Mouse (Mus musculus): ENCODE data around the gene Ahdc1. TPM values are rescaled to one million over a fixed set of nuclear protein-coding genes. Genes with fewer than 3 reads are reported as not detected.

Gene Ahdc1
- total RNA-seq, 2 experiments from 2014 or later: 2.9 TPM; not detected in 1

DNA sequence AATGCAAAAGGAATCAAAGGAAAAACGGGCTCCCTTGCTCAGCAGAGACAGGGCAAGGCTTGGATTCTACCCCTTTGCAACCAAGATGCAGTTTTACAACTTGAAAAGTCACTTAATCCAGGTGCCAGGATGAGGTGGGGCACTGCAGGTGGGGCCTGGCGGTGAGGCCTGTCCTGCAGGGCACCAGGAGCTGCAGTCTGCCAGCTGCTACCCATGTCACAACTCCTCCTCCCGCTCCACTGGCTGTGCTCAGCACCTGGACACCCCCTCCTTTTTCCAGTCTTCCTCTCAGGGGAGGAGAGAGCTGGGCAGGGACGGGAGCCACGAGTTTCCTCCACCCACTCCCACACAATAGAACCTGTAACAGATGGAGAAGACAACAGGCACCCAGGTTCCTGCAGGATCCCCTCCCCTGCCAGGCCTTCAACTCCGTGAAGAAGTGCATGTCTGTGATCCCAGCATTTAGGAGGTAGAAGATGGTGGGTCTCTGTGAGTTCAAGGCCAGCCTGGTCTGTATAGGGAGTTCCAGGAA lies 102.4 kb downstream of the Ahdc1 start:
- no peak for ATAC-seq (replicated peaks; ENCODE audit: low FRiP score, poor library complexity, severe bottlenecking)

DNA sequence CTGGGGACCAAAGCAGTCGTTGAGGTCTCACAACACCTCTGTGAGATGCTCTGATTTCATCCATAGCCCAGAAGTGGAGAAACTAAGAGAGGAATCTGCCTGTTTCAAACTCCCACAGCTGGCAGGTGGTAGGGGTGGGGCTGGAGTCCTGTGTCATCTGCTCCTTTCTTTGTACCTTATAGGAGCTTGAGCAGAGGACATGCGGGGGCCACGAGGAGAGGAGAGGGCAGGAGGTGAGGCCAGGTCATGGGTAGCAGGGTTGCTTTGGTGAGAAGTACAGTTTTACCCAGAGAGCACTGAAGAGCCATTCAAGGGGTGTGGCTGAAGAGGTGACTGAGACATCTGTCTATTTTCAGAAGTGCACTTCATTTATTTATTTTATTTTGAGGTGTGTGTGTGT lies 103.7 kb downstream of the Ahdc1 start:
- no peak for ATAC-seq (replicated peaks; ENCODE audit: low FRiP score, poor library complexity, severe bottlenecking)

DNA sequence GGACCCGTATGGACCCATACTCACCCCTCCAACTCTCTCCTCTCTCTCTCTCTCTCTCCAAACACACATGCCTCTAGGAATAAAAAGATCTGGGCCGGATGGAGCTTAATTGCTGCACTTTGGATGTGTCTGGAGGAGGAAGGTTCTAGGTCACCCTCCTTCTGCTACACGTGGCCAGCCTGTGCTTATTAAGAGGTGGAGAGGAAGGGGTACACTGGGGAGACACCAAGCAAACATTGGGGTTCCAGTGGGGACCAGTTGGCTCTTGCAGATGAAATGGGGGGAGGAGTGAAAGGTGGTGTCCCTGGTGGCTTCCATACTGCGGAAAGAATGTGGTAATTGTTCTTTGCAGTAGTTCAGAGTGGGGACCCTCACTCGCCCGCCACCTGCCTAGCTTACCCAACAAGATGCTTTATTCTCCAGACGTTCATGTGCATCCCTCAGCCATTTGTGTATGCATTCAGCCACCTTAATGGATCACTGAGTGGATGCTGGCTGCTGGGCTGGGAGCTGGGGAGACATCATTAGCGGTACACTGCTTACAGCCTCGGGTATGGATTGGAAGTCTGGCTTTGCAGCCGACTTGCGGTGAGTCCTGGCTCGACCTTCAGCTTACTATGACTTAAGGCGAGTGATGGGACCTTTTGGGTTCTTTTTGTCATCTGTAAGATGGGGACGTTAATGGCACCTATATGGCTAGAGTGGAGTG lies 104.8 kb downstream of the Ahdc1 start:
- no peak for ATAC-seq (replicated peaks; ENCODE audit: low FRiP score, poor library complexity, severe bottlenecking)

DNA sequence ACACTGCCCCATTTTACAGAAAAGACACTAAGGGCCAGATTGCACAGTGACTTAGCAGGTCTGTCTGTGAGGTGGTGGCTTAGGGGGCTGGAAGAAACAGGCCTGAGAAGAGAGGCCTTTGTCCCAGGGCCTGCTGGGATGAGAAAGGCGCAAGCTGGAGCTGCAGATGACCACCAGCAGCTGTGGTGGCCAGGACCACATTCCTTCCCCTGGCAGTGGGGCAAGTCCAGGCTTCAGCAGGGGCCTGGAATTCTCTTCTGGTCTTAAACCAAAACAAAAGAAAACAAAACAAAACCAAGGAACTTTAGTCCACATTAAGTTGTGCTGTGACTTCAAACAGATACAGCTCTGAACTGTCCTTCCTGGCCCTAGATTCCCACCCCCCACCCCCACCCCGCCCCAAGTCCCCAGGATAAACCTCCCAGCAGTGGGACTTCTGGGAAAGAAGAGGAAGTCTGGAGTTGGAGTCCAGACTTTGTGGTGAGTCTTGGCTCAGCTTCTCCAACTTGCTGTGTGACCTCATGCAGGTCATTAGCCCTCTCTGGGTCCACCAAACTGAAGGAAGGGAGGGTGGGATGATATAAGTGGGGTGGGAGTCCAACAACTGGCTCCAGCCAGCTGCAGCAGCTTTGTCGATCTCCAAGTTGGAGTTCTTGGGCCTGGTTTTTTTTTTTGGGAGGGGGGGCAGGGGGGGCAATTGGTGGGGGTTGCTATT lies 105.9 kb downstream of the Ahdc1 start:
- no peak for ATAC-seq (replicated peaks; ENCODE audit: low FRiP score, poor library complexity, severe bottlenecking)

DNA sequence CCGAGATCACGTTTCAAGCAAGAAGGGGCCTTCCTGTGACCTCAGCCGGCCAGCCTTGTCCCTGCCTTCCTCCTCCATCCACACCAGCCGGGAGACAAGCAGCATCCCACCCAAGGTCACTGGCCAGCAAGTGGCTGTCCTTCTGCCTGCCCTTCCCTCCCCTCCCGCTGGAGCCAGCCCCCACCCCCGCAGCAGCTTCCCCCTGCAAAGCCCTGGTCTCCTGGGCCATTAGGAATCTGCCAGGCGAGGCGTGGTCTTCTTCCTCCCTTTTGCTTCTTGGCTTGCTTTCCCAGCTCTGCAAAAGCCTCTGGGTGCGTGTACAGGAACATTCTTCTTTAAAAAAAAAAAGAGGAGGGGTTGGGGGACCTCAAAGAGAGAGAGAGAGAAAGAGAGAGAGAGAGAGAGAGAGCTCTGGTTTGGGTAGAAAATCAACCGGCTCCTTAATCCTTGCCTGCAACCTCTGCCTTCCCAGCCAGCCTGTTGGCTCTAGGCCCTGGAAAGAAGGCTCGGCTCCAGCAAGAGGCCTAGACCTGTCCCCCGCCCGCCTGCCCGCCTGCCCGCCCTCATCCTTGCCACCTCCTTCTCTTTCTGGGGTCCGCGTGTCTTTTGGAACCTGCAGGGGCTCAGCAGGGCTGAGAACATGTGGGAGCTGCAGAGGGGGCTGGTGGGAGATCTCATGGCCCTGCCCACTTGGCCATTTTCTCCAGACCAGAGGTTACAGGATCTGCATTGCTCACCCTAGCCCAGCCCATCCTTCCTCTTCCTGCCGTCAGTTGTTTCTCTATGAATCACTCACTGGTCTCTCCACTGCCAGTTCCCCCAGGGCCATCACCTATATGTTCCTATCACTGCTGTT lies 106.7 kb downstream of the Ahdc1 start:
- ATAC-seq (replicated peaks; ENCODE audit: low FRiP score, poor library complexity, severe bottlenecking): no peak

DNA sequence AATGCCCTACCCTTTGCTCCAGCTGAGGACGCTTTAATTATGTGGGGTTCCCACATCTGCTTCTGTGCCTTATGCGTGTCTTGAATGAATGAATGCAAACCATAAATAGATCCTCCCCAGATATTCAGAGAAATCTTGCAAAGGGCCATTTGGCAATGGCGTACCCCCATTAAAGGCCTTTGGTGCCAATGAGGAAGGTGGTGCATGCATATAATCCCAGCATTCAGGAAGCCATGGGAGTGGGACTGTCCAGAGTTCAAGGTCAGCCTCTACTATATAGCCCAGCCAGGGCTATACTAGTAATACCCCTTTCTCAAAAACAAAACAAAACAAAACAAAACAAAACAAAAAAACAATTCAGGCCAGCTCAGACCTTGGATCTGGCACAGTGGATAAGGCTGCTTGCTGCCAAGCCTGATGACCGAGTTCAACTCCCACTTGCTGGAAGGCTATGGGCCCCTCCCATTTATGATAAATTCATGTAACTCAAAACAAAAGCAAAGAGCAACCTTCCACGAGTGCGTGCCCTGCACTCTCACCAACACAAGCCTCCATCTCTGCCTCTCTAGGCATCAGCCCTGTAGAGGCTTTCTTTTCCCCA lies 107.8 kb downstream of the Ahdc1 start:
- ATAC-seq (replicated peaks; ENCODE audit: low FRiP score, poor library complexity, severe bottlenecking): no peak

DNA sequence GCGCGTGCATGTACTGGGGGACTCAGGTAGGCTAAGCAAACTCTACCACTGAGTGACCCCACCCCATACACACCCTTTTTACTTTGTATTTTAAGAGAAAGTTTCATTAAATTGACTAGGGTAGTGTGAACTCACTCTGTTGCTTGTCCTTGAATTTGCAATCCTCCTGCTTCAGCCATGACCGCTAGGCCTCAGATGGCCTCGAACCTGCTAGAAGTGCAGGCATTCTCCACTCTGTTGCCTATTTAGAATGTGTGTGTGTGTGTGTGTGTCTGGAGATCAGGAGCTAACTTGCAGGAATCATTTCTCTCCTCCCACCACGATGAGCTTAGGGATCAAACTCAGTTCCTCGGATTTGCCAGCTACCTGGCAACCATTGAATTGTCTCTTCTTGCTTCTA lies 108.5 kb downstream of the Ahdc1 start:
- no peak for ATAC-seq (replicated peaks; ENCODE audit: low FRiP score, poor library complexity, severe bottlenecking)

DNA sequence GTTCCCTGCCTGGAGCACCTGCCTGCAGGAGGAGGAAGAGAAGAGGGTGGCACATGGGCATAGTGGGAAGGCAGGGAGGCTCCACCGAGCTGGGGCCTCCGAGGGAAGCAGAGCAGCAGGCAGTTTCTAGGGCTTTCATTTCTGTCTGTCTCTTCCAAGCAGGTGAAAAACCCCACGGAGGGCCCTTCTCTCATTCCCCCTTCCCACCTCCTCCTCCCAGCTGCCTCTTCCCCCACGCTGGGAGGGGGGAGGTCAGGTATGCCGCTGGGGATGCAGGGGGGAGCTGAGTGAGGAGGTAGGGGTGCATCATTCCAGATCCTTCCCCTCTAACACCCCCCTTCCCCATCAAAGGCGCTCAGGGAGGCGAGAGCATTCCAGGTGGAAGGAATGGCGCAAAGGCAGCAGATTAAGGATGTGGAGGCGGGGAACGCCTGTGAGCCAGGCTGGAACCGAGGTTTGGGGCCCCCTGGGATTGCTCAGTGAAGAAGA lies 109.8 kb downstream of the Ahdc1 start:
- no peak for ATAC-seq (replicated peaks; ENCODE audit: low FRiP score, poor library complexity, severe bottlenecking)

DNA sequence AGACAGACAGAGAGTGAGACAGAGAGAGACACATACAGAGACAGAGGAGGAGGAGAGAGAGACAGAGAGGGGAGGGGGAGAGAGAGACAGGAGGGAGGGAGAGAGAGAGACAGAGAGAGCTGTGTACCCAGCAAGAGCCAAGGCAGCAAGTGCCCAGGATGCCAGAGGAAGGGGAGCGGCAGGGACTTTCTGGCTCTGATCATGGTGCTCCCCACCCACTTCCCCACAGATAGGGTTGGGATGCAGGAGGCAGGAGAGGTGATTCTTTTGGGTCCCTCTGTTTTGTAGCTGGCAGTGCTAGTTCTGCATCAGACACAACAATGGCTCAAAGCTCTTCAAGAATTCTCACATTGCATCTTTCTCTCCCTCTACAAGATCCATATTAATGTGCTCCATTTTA lies 110.4 kb downstream of the Ahdc1 start:
- no peak for ATAC-seq (replicated peaks; ENCODE audit: low FRiP score, poor library complexity, severe bottlenecking)

DNA sequence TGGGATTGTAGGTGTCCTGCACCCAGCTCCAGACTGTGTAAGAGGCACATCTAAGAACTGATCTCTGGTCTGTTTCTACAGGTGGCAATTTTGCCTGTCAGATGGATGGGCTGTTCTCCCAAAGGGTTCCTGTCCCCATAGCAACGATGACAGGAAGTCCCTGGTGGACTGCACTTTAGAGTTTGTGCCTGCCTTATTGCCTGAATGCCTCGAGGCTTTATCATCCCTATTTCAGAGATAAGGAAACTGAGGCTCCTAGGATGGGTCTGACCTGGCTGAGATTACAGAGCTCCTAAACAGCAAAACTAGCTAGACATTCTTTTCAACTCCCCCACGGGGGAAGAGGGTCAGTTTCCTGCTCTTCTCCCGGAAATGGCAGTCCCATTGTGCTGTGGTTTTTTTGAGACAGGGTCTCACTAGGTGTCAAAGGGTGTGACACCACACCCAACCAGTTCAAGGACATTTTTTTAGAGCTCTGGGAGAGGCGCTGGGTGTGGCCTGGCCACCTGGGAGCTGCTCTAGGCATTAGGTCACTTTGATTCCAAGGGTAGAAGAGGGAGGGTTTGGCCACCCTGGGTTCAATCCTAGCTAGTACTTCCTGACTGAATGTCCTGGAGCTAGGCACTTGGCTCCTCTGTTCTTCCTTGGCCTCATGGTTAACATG lies 111.0 kb downstream of the Ahdc1 start:
- ATAC-seq (replicated peaks; ENCODE audit: low FRiP score, poor library complexity, severe bottlenecking): no peak

DNA sequence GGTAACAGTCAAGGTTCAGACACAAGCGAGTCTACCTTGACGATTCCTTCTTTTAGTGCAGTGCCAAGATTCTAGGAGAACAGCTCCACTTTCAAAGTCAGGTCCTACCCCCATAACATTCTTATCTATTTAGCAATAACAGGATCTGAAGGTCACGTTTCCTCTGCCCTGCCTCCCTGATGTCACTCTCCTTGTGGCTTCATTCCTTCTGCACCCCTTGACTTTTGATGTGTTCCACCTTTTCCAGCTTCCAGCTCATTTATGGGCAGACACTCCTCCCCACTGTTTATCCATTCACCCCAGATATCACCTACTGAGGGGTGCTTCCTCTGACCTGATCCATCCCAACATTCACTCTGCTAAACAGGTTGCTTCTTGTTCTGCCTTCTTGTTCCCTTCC lies 116.0 kb downstream of the Ahdc1 start:
- no peak for ATAC-seq (replicated peaks; ENCODE audit: low FRiP score, poor library complexity, severe bottlenecking)

Other genes starting within 250 kb of the Ahdc1 start
- gene Rpa2, start 242.9 kb upstream of the Ahdc1 start, total RNA-seq (2015; ENCODE audit: low replicate concordance): 32.7 and 54.4 TPM in 2 replicates
- 28.4 and 51.9 TPM in 2 replicates for gene Rpa2, start 242.9 kb upstream of the Ahdc1 start, total RNA-seq (2017; ENCODE audit: low replicate concordance)
- gene Themis2, start 214.9 kb upstream of the Ahdc1 start, total RNA-seq (2015; ENCODE audit: low replicate concordance): 5.4 and 12.6 TPM in 2 replicates
- 5.4 and 7.5 TPM in 2 replicates for gene Themis2, start 214.9 kb upstream of the Ahdc1 start, total RNA-seq (2017; ENCODE audit: low replicate concordance)
- gene Ppp1r8, start 168.1 kb upstream of the Ahdc1 start, total RNA-seq (2015; ENCODE audit: low replicate concordance): 16.6 and 19.3 TPM in 2 replicates
- gene Ppp1r8, start 168.1 kb upstream of the Ahdc1 start, total RNA-seq (2017; ENCODE audit: low replicate concordance): 24.5 and 36.2 TPM in 2 replicates
- gene Stx12, start 126.8 kb upstream of the Ahdc1 start, total RNA-seq (2015; ENCODE audit: low replicate concordance): 44.3 and 52.0 TPM in 2 replicates
- gene Stx12, start 126.8 kb upstream of the Ahdc1 start, total RNA-seq (2017; ENCODE audit: low replicate concordance): 44.1 and 55.1 TPM in 2 replicates
- gene Fam76a, start 88.7 kb upstream of the Ahdc1 start, total RNA-seq (2015; ENCODE audit: low replicate concordance): 30.6 and 35.0 TPM in 2 replicates
- 41.3 and 67.4 TPM in 2 replicates for gene Fam76a, start 88.7 kb upstream of the Ahdc1 start, total RNA-seq (2017; ENCODE audit: low replicate concordance)
- 8.4 and 12.6 TPM in 2 replicates for gene Fgr, start 37.2 kb upstream of the Ahdc1 start, total RNA-seq (2015; ENCODE audit: low replicate concordance)
- 7.8 and 9.7 TPM in 2 replicates for gene Fgr, start 37.2 kb upstream of the Ahdc1 start, total RNA-seq (2017; ENCODE audit: low replicate concordance)
- 79.6 and 83.6 TPM in 2 replicates for gene Wasf2, start 119.2 kb downstream of the Ahdc1 start, total RNA-seq (2015; ENCODE audit: low replicate concordance)
- gene Wasf2, start 119.2 kb downstream of the Ahdc1 start, total RNA-seq (2017; ENCODE audit: low replicate concordance): 59.7 and 73.7 TPM in 2 replicates
- not detected in 2 replicates for gene Cd164l2, start 200.9 kb downstream of the Ahdc1 start, total RNA-seq (2015; ENCODE audit: low replicate concordance)
- gene Cd164l2, start 200.9 kb downstream of the Ahdc1 start, total RNA-seq (2017; ENCODE audit: low replicate concordance): not detected in 2 replicates
- not detected in 2 replicates for gene Gpr3, start 201.3 kb downstream of the Ahdc1 start, total RNA-seq (2015; ENCODE audit: low replicate concordance)
- gene Gpr3, start 201.3 kb downstream of the Ahdc1 start, total RNA-seq (2017; ENCODE audit: low replicate concordance): not detected in 2 replicates
- gene Map3k6, start 229.6 kb downstream of the Ahdc1 start, total RNA-seq (2015; ENCODE audit: low replicate concordance): 4.2 TPM in 1 of 2 replicates, not detected in the other
- 8.1 TPM in 1 of 2 replicates, not detected in the other for gene Map3k6, start 229.6 kb downstream of the Ahdc1 start, total RNA-seq (2017; ENCODE audit: low replicate concordance)